Mouse (Mus musculus) hematopoietic stem cell, adult 5-6 weeks (primary cell): ENCODE data around the gene Maged1. TPM values are rescaled to one million over a fixed set of nuclear protein-coding genes. Genes with fewer than 3 reads are reported as not detected.
"Not testable (repeated sequence)": the region's sequence is repeated elsewhere in the genome, so short reads cannot be mapped to it uniquely, and the experiment has no call there.

Source experiments
- ATAC-seq, 2 experiments: fragments of 125-278 bp in 1 of 2; replicated peaks in 1 of 2; 2 replicates each; pipeline ENCODE4 v1.8.0; 2016 to 2017; ENCODE audit warnings: inconsistent platforms in 2 of 2, mild to moderate bottlenecking in 2 of 2, moderate number of reproducible peaks in 2 of 2, low read depth in 1 of 2, moderate TSS enrichment in 1 of 2; ENCODE audit not compliant: low FRiP score in 2 of 2, poor library complexity in 2 of 2, severe bottlenecking in 2 of 2, insufficient read depth in 1 of 2, low TSS enrichment in 1 of 2
- total RNA-seq: library from RNA; stranded (forward); fragments of 172-1452, 232-1000 nt; gene quantifications from 2 replicates; pipeline ENCODE4 v1.2.3, GENCODE M21; 2017

Gene Maged1
- total RNA-seq: 40.3 and 61.7 TPM in 2 replicates

DNA sequence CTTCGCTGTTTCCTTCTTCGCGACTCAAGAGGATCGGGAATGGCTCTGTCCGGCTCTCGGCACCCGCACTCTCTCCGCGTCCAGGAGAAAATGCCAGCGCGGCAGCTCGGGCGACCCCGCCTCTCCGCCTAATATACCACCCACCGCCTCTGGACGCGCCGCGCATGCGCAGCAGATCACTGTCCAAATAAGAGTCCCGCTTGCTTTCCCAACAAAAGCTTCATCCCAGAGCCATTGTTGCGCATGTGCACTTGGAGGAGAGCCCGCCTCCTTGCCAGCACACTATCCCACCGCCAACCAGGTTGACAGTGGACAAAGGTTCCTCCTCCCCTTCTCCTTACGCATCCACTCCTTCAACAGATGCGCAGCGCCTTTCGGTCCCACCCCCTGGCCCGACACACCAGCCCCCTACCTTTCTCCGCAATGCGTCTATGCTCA, at the start of gene Maged1:
Maged1 (minus strand) TSS at position 226 of the 438 bp plus-strand sequence.
- ATAC-seq: peak; percentile 68 to 78

GRCm38 (mm10) chrX:94580251-94580650, 38.3 kb upstream of the Maged1 start:
- no peak for ATAC-seq

DNA sequence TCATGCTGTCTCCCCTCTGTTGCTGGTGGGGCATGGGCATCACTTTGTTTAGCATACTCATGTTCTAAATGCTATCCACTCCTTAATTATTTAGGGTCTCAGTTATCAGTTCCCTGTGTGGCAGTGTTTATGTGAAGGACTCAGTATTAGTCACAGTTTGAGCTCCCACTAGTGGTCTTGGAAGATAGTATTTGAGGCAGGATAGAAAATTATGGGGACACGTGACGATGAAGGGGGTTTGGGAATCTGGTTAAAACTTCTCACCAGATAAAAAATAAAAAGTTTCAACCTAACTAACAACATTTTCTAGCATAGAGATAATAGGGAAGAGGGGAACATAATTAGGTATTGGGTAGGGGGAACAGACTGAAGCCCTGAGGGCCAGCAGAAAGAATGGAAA, 22.8 kb upstream of the Maged1 start:
- no peak for ATAC-seq

- no peak for ATAC-seq
These were observed 20.4 kb upstream of the Maged1 start for GRCm38 (mm10) chrX:94562392-94562791.

DNA sequence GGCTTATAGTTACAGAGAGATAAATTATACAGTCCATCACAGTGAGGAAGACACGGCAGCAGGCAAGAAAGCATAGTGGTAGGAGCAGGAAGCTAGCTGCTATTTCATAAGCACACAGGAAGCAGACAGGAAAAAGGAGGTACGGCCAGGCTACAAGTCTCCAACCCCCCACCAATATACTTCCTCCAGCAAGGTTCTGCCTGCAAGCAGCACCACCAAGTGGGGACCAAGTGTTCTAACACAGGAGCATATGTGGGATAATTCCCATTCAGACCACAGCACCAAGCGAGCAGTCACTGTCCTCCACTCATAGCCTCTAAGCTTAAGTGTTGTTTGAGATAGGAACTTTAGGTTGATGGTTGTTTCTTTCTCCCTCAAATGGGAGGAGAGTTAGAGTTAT, 6.3 kb upstream of the Maged1 start:
- no peak for ATAC-seq

DNA sequence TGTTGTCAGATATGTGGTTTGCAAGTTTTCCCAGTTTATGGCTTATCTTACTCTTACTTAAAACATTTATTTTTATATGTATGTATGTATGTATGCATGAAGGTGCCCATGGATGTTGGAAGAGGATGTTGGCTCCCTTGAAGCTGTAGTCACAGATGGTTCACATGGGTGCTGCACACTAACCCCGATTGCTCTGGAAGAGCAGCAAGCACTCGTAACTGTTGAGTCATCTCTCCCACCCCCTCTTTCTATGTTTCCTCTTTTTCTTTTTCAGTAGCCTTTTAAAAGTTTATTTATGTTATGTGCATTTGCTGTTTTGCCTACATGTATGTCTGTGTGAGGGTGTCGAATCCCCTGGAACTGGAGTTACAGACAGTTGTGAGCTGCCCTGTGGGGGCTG, 4.0 kb upstream of the Maged1 start:
- no peak for ATAC-seq

DNA sequence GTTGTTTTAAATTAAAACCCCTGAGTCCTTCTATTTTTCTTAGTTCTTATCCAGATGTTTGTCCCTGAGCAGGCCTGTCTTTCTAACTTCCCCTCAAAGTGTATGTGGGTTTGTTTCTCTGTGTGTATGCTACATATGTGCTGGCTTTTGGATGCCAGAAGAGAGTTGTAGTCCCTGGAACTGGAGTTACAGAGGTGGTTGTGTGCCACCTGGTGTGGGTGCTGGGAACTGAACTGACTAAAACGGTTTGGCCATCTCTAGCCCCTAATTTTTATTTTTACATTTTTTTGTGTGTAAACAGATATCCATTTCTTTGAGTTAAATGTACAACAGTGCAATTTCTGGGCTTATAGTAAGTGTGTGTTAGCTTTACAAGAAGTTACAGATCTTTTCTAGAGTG, 3.0 kb upstream of the Maged1 start:
- ATAC-seq: peak in 1 of 2 experiments; percentile 51; a peak in 1 of 4 replicates

DNA sequence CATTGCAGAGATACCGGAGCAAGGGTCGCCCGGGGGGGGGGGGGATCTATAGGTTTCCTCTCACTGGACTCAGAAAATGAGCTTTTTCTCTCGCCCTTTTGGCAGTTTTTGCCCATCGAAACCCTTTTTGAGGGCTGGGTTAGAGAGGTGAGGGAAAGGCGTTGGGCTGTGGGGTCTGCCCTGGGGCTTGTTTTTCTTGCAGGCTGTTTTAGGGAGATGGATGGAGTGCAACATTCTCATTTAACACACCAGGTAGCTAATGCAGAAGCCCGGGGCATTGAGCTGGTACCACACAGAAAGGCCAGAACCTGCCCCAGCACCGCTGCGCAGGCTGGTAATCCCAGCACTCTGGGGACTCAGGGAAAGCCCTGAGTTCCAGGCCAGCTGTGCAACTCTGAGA, 593 bp upstream of the Maged1 start:
- no peak for ATAC-seq

GRCm38 (mm10) chrX:94541206-94541605, 737 bp downstream of the Maged1 start:
- ATAC-seq: no peak

DNA sequence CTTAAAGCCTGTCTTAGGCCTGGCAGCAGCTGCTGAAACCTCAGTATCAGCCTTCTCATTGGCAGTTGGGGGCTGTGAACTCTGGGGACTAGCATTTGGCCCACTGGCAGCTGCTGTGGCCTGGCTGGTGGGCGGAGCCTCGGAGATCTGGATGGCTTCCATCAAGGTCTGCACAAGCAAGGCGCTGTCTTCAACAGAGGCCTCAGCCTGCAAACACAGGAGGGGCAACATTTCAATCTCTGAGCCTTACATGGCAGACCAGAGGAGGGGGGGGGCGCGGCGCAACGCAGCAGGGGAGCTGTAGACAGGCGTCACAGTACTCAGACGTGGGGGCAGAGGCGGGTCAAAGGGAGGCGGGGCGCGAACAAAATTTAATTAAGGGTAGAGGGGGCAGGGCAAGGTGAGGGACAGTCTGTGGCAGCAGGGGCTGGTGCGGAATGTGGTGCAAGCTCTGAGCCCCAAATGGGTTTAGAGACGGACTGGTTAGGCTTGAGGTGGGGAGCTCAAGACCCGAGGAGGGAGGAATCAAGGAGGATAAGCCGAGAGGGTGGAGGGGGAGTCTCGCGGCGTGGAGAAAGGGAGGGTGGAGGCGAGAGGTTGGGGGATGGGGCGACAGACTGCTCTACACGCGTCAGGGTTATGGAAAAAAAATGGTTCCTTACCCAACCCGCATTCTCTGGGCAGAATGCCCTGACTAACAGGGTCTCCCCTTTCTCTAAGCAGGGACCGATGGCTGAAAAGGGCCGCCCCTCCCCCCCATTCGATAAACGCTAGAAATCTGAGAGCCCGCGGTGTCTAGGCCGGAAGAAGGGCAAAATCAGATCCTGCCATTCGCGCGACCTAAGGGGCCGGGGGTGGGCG, 1.4 kb downstream of the Maged1 start:
- ATAC-seq: peak; percentile 38 to 46

- ATAC-seq: no peak
These were observed 7.6 kb downstream of the Maged1 start for GRCm38 (mm10) chrX:94534346-94534745.

GRCm38 (mm10) chrX:94530301-94530700, 11.6 kb downstream of the Maged1 start:
- ATAC-seq: no peak

GRCm38 (mm10) chrX:94522166-94522565, 19.8 kb downstream of the Maged1 start:
- no peak for ATAC-seq

- ATAC-seq: no peak
These were observed 33.5 kb downstream of the Maged1 start for GRCm38 (mm10) chrX:94508442-94508819.

- ATAC-seq: not testable (repeated sequence)
These were observed 34.1 kb downstream of the Maged1 start for GRCm38 (mm10) chrX:94507698-94508441.

- ATAC-seq: no peak
These were observed 55.7 kb downstream of the Maged1 start for GRCm38 (mm10) chrX:94486001-94486792.
